Mouse (Mus musculus) liver, postnatal 0 days (tissue): ENCODE measurements at regions not wholly inside any gene's neighbourhood (a gene's known extent, or its start where the extent isn't known, plus 50 kb on each side); places are given as distances from the start of the nearest gene placed in this dataset.

Source experiments
- ATAC-seq: fragments of 200-750 bp; cut with Nextera tagmentation; 2 replicates; pipeline ENCODE4 v1.8.0; 2017; ENCODE audit warnings: mild to moderate bottlenecking, moderate library complexity
- DNase-seq: peaks from one replicate; pipeline ENCODE4 v3.0.0-alpha.2; 2016
- H3K27ac ChIP-seq: fragments of 300-500 bp; sonication (generic); 2 replicates; pipeline ENCODE4 v1.5.1; 2014; ENCODE audit warnings: antibody characterized with exemption, moderate library complexity, mild to moderate bottlenecking, low read depth
- H3K27me3 ChIP-seq: fragments of 300-500 bp; sonication (generic); 2 replicates; pipeline ENCODE4 v1.6.1; 2014; ENCODE audit warnings: low read length, control low read depth, mixed read lengths; ENCODE audit not compliant: insufficient read depth
- H3K36me3 ChIP-seq: fragments of 300-500 bp; sonication (generic); replicated peaks from 2 replicates; pipeline ENCODE4 v1.6.1; 2014; ENCODE audit warnings: mild to moderate bottlenecking, control low read depth, low read length, moderate library complexity, mixed read lengths; ENCODE audit not compliant: insufficient read depth
- H3K4me1 ChIP-seq: fragments of 300-500 bp; sonication (generic); 2 replicates; pipeline ENCODE4 v1.6.1; 2014; ENCODE audit warnings: antibody characterized with exemption, mild to moderate bottlenecking, control low read depth; ENCODE audit not compliant: insufficient read depth
- H3K4me2 ChIP-seq: fragments of 300-500 bp; sonication (generic); 2 replicates; pipeline ENCODE4 v1.6.1; 2014; ENCODE audit warnings: low read depth, mild to moderate bottlenecking, low read length, moderate library complexity, mixed read lengths
- H3K4me3 ChIP-seq: fragments of 300-500 bp; sonication (generic); 2 replicates; pipeline ENCODE4 v1.5.1; 2014; ENCODE audit warnings: low read depth, low read length
- H3K9ac ChIP-seq: fragments of 300-500 bp; sonication (generic); replicated peaks from 2 replicates; pipeline ENCODE4 v1.6.1; 2014; ENCODE audit warnings: mild to moderate bottlenecking, moderate library complexity
- H3K9me3 ChIP-seq: fragments of 300-500 bp; sonication (generic); 2 replicates; pipeline ENCODE4 v1.6.1; 2016; ENCODE audit warnings: mild to moderate bottlenecking, control low read depth, low read length, mixed read lengths
- CTCF ChIP-seq: sonication (generic); IDR thresholded peaks from 2 replicates; pipeline ENCODE4 v1.5.1; 2016; ENCODE audit warnings: antibody characterized with exemption, low read depth
- EP300 ChIP-seq: IDR thresholded peaks from 2 replicates; pipeline ENCODE4 v1.6.1; 2016; ENCODE audit warnings: antibody characterized with exemption, low read depth, mild to moderate bottlenecking
- WGBS: fragments of 180-500 bp; shearing (Covaris S2); extraction: QIAGEN DNeasy Blood & Tissue Kit; methylation state at CpG from one replicate; pipeline ENCODE4 v1.1.7; 2014; ENCODE audit not compliant: insufficient replicate concordance; 5-methylcytosine and 5-hydroxymethylcytosine counted together

DNA sequence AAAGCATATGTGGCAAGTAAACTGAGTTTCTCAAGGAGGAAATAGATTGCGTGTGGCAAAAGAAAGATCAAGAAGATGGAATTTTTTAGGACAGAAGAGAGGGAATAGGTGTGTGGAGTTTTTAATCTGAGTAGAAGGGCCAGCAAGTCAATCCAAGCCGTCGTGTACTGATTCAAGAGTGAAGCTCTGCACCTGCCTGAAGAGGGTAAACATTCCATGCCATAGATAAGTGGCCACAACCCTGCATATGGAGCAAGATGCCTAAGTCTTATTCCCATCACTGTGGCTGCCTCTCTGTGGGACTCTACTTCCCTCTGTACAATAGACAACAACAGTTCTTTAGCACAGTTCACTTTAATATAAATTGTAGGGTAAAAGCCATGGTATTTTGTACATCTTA, 443.4 kb downstream of the Tns1 start:
- H3K27me3 ChIP-seq: no peaks in the 10 kb centered on the region
- no peaks in the 10 kb centered on the region for H3K36me3 ChIP-seq
- no peak overlapping the region for H3K4me3 ChIP-seq
- peaks cover 3% of the 10 kb centered on the region; the same call in 1 of the 2 replicates for H3K4me1 ChIP-seq
- no peak for TF ChIP-seq CTCF
- TF ChIP-seq EP300: no peak
- no peaks in the 10 kb centered on the region for H3K9me3 ChIP-seq
- no peak overlapping the region for H3K9ac ChIP-seq
- DNase-seq (no peak), ATAC-seq (no peak)
- H3K4me2 ChIP-seq: no peak overlapping the region
- H3K27ac ChIP-seq: no peak overlapping the region
- WGBS: 74% methylated on average over 3 of the region's 3 CpGs

DNA sequence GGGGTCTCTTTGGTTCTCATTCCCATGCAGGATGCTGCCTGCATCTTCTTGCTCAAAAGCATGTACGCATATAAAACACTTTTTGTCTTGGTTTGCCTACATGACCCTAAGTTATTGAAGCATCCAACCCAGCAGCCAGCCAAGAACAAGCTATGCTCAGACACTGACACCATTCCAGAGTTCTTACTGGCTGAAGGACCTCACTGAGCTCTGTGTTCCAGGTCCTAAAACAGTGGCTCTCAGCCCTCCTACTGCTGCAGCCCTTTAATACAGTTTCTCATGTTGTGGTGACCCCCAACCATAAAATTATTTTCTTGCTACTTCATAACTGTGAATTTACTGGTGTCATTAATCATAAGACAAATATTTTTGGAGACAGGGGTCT, 450.4 kb downstream of the Tns1 start:
- DNase-seq: no peak
- H3K9me3 ChIP-seq: no peaks in the 10 kb centered on the region; the same call in 1 of the 2 replicates
- H3K36me3 ChIP-seq: no peaks in the 10 kb centered on the region
- H3K27ac ChIP-seq: no peak overlapping the region
- no peak overlapping the region for H3K4me3 ChIP-seq
- WGBS: 68% methylated on average over 1 of the region's 1 CpGs
- no peak overlapping the region for H3K4me2 ChIP-seq
- no peak for TF ChIP-seq CTCF
- TF ChIP-seq EP300: no peak
- H3K9ac ChIP-seq: no peak overlapping the region
- H3K4me1 ChIP-seq: no peaks in the 10 kb centered on the region
- no peaks in the 10 kb centered on the region for H3K27me3 ChIP-seq
- no peak for ATAC-seq

DNA sequence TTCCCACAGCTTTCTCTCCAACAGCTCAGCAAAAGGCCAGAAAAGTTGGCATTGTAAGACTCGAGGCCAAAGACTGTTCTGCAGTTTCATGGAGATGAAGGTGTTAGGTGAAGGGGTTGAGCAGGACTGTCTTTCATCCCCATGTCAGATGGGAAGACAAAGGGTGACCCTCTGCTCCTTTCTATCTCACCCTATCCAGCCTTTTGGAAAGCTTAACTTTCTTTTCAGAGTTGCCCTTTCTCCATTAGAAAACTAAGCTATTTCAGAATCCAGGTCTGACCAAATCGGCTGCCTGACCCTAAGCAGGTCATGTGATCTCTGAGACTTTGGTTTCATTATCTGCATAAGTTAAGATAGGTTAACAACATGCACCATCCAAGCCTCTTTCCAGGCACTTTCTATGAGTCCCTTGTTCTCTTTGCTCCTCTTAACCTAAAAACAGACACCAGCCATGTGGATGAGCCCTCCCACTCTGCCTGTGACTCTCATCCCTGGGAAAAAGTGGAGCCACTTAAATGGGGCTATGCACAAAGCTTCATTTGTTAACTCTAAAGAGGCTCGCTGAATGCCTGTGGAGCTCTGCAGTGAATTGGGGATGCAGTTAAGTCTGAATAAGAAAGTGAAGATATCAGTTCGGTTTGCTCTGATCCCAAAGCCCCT, 450.9 kb downstream of the Tns1 start:
- Histone ChIP-seq H3K27me3 (no peaks in the 10 kb centered on the region), H3K4me1 (no peaks in the 10 kb centered on the region), H3K4me2 (no peak overlapping the region), H3K9me3 (no peaks in the 10 kb centered on the region; the same call in 1 of the 2 replicates), H3K4me3 (no peak overlapping the region), H3K27ac (no peak overlapping the region), H3K9ac (no peak overlapping the region), H3K36me3 (no peaks in the 10 kb centered on the region)
- TF ChIP-seq EP300 (no peak), CTCF (no peak)
- 52% methylated on average over 4 of the region's 4 CpGs for WGBS
- ATAC-seq (no peak), DNase-seq (no peak)

DNA sequence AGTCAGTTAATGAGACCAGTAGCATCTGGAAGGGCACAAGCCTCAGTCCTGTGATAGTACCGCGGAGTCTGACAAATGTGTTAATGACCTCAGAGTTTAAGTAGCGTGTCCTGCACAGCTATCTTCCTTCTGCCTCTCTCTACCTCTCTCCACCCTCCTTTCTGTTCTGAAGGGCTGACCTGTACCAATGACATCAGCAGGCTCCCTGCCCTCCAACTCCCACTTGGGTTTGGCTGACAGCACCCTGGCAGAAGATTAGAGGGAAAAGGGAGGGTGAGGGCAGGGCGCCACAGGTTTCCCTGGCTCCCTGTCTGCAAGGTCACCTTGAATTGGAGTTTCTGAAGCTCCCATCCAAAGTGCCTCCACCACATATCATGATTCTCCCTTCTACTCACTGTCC, 452.0 kb downstream of the Tns1 start:
- Histone ChIP-seq H3K27me3 (no peaks in the 10 kb centered on the region), H3K9ac (no peak overlapping the region), H3K36me3 (no peaks in the 10 kb centered on the region), H3K9me3 (no peaks in the 10 kb centered on the region; the same call in 1 of the 2 replicates), H3K27ac (no peak overlapping the region), H3K4me2 (no peak overlapping the region), H3K4me3 (no peak overlapping the region), H3K4me1 (no peaks in the 10 kb centered on the region)
- DNase-seq: no peak
- no peak for TF ChIP-seq CTCF
- no peak for TF ChIP-seq EP300
- ATAC-seq: no peak
- WGBS: 73% methylated on average over 4 of the region's 4 CpGs

DNA sequence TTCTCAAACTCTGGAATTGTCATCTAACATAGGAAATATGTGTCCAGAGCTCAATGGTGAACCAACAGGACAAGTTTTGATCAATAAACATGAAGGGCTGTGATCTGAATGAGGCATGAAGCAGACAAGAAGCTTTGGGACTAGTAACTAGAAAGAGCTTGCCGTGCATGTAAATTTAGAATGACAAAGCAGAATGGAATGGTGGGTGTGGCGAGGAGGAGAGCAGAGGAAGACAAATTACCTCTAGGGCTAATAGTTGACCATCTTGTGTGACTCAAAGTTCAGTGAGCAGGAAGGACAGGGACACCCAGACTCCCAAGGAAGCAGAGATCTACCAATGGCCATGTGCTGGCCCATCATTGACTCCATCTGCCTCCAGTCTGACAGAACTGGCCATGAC, 455.6 kb downstream of the Tns1 start:
- no peak for ATAC-seq
- Histone ChIP-seq H3K9me3 (no peaks in the 10 kb centered on the region), H3K27ac (no peak overlapping the region), H3K4me3 (no peak overlapping the region), H3K4me2 (no peak overlapping the region), H3K36me3 (no peaks in the 10 kb centered on the region), H3K9ac (no peak overlapping the region), H3K27me3 (no peaks in the 10 kb centered on the region), H3K4me1 (no peaks in the 10 kb centered on the region)
- 64% methylated on average over 2 of the region's 2 CpGs for WGBS
- DNase-seq: no peak
- TF ChIP-seq CTCF: no peak
- TF ChIP-seq EP300: no peak

DNA sequence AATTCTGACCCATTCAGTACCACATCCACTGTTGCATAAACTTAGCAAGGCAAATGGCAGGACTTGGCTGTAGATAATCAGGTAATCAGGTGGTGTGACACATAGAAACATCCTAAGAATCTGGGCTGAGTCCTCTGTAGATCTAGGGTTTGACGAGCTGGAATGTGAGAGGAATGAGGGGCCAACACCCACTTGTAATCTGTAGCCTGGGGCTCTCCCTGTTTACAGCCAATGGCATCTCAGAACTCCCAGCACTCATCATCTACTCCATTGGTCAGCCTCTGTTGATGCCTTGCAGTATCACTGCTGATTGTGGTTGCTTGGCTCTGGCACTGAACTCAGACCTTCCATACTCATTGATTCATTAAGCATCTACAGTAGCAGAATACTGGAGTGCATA, 460.7 kb downstream of the Tns1 start:
- TF ChIP-seq EP300: no peak
- no peak for TF ChIP-seq CTCF
- no peak overlapping the region for H3K4me2 ChIP-seq
- DNase-seq (no peak), ATAC-seq (no peak)
- no peak overlapping the region for H3K27ac ChIP-seq
- H3K9me3 ChIP-seq: no peaks in the 10 kb centered on the region
- 40% methylated on average over 1 of the region's 1 CpGs for WGBS
- no peaks in the 10 kb centered on the region for H3K4me1 ChIP-seq
- H3K27me3 ChIP-seq: no peaks in the 10 kb centered on the region
- no peak overlapping the region for H3K9ac ChIP-seq
- H3K36me3 ChIP-seq: no peaks in the 10 kb centered on the region
- H3K4me3 ChIP-seq: no peak overlapping the region
